In the genomic region with DNA sequence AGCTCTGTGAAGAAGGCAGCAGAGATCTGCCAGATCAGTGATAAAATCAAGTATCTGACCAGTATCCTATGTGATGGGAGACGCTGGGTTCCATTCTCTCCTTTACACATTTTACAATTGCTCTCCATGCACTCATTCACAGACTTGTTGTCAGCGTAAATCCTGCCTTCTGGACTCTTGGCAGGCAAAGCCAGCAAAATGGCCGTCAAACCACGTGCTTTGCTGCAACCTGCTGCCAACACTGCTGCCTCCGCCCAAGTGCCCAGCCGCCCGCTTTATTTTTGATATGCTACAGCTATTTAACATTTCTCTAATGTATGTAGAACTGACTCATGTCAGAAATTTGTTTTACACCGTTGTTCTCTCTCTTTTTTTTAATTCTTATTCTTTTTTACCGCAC, we compare ENCODE assay signal across 14 mouse cellular contexts. TPM values are rescaled to one million over a fixed set of nuclear protein-coding genes. Genes with fewer than 3 reads are reported as not detected.
DNase-seq lines count a peak whose midpoint lies in the region; ATAC-seq and TF ChIP-seq lines count a peak whose summit lies in the region.
"Had no signal": no experiment of that assay in that cellular context is flagged by ENCODE, and none has a peak within 500 bp of the region (broad histone marks: within the 10 kb centered on the region; RNA-seq: fewer than 3 reads in every experiment).

No protein-coding gene starts in this region.

- no peak overlapping the region for H3K27ac ChIP-seq in cerebellum, adult 2 months (ENCODE audit: insufficient read depth, low read length)
- H3K27ac ChIP-seq in embryonic facial prominence, embryonic 10.5 days (replicated peaks): no peak overlapping the region
- H3K27ac ChIP-seq: hindbrain, embryonic 15.5 days; midbrain, embryonic 10.5 days had no signal

- intact Hi-C loops in left cerebral cortex, postnatal 14 days (cut with DNase I): loop anchor here (5.0 to 10.0 kb wide), 3 partner anchors 56 to 474 kb away; no protein-coding TSS in a partner anchor

- H3K9me3 ChIP-seq in embryonic facial prominence, embryonic 10.5 days: peaks cover 15% of the 10 kb centered on the region; the same call in 1 of the 2 replicates
- H3K9me3 ChIP-seq: hindbrain, embryonic 15.5 days had no signal

- H3K4me1 ChIP-seq in cerebellum, adult 2 months (ENCODE audit: control insufficient read depth, insufficient read depth, low read length): no peaks in the 10 kb centered on the region
- no peaks in the 10 kb centered on the region for H3K4me1 ChIP-seq in embryonic facial prominence, embryonic 10.5 days
- H3K4me1 ChIP-seq: hindbrain, embryonic 15.5 days; midbrain, embryonic 10.5 days had no signal

- peaks cover 26% of the 10 kb centered on the region for H3K36me3 ChIP-seq in embryonic facial prominence, embryonic 10.5 days (replicated peaks)
- H3K36me3 ChIP-seq: hindbrain, embryonic 15.5 days had no signal

- no peak for TF ChIP-seq POLR2A in cerebellum, adult 2 months (IDR thresholded peaks at IDR 0.05; ENCODE audit: borderline replicate concordance, insufficient read depth, low read length)

- no peak for DNase-seq in cerebellum, adult 11-12 months
- peak; percentile 20 to 49 for DNase-seq in cerebellum, adult 2 months
- DNase-seq in frontal cortex, postnatal 25 days (ENCODE audit: low spot score in 2 of 2): peak; percentile 25 to 32
- peak; percentile 64 to 67 for DNase-seq in left cerebral cortex, postnatal 14 days (ENCODE audit: low spot score in 2 of 2)
- no peak for DNase-seq in embryonic facial prominence, embryonic 10.5 days (ENCODE audit: low spot score)
- DNase-seq in c-Kit-positive CD71-positive TER-119-positive erythroid progenitor cells, embryonic 14.5 days (ENCODE audit: low spot score): no peak
- DNase-seq in yolk sac, embryonic 10.5 days (ENCODE audit: low spot score): no peak
- DNase-seq: adrenal gland, postnatal 25 days; kidney, postnatal 36 days; thymus, postnatal 4 days had no signal

- no peak for TF ChIP-seq CTCF in cerebellum, adult 2 months (IDR thresholded peaks at IDR 0.05; ENCODE audit: borderline replicate concordance, insufficient read depth, low read depth, low read length)

- peak; percentile 34; the same call in 1 of the 2 replicates for ATAC-seq in cerebellum, adult (ENCODE audit: insufficient number of reproducible peaks, low FRiP score, low TSS enrichment)

- H3K4me3 ChIP-seq in cerebellum, adult 2 months (replicated peaks; ENCODE audit: insufficient read depth, low read depth, low read length): no peak overlapping the region
- no peak overlapping the region for H3K4me3 ChIP-seq in embryonic facial prominence, embryonic 10.5 days
- H3K4me3 ChIP-seq: heart, embryonic 12.5 days; hindbrain, embryonic 15.5 days; midbrain, embryonic 10.5 days had no signal

- WGBS in cerebellum, adult 2 months: 28% methylated on average over 9 of the region's 9 CpGs
- 96% methylated on average over 9 of the region's 9 CpGs for WGBS in embryonic facial prominence, embryonic 10.5 days

- no peaks in the 10 kb centered on the region for H3K27me3 ChIP-seq in cerebellum, adult 2 months (ENCODE audit: control insufficient read depth, insufficient read depth, low read length)
- H3K27me3 ChIP-seq in embryonic facial prominence, embryonic 10.5 days (replicated peaks; ENCODE audit: low read depth, poor library complexity, severe bottlenecking): no peaks in the 10 kb centered on the region
- H3K27me3 ChIP-seq: heart, embryonic 12.5 days; hindbrain, embryonic 15.5 days had no signal

RNA-seq across cellular contexts. Expression of a gene that starts 59.6 kb away (rescaled TPM):
- polyA plus RNA-seq in cerebellum, adult 2 months (2012; rRNA removed): 16.1 and 18.9 TPM in 2 replicates
- 10 to 100 TPM; 11.1 to 11.2 TPM for total RNA-seq in left cerebral cortex, postnatal 14 days (2021)
- 3.2 and 3.8 TPM in 2 replicates for polyA plus RNA-seq in embryonic facial prominence, embryonic 10.5 days (2016; fragmentation: Nextera tagmentation; extraction: Ambion mirVana)

Comparison
In these comparisons a context has a peak if more than half of its experiments do, and no peak if none do; other contexts are left out.
1. DNase-seq: peak in cerebellum, adult 2 months (2 of 2), frontal cortex, postnatal 25 days (2 of 2) and left cerebral cortex, postnatal 14 days (2 of 2); none in cerebellum, adult 11-12 months (single experiment), embryonic facial prominence, embryonic 10.5 days (single experiment), c-Kit-positive CD71-positive TER-119-positive erythroid progenitor cells, embryonic 14.5 days (single experiment) and yolk sac, embryonic 10.5 days (single experiment).